Mouse (Mus musculus) urinary bladder, adult 2 months (tissue): Measurements from ENCODE around the gene Commd9. TPM values are rescaled to one million over a fixed set of nuclear protein-coding genes. Genes with fewer than 3 reads are reported as not detected.

Experiments
- DNase-seq: peaks from one replicate; pipeline ENCODE4 v3.0.0; 2022; ENCODE audit warnings: low spot score
- polyA plus RNA-seq: library from polyadenylated mRNA; depleted of rRNA; stranded (reverse); fragments of >200 nt; gene quantifications from 2 replicates; pipeline ENCODE4 v1.2.3, GENCODE M21; 2012; rRNA removed

Gene Commd9
- polyA plus RNA-seq, 1 experiment, result 66.3 TPM

- DNase-seq, result no peak
Observed at GRCm38 (mm10) chr2:101909326-101910080, 23.5 kb downstream of the Commd9 start.

- no peak for DNase-seq
Observed at GRCm38 (mm10) chr2:101918518-101918917, 32.5 kb downstream of the Commd9 start.

GRCm38 (mm10) chr2:101920136-101920554, 34.1 kb downstream of the Commd9 start:
- no peak for DNase-seq

GRCm38 (mm10) chr2:101922302-101922701, 36.3 kb downstream of the Commd9 start:
- no peak for DNase-seq

- DNase-seq, result no peak
Observed at GRCm38 (mm10) chr2:101923181-101923580, 37.1 kb downstream of the Commd9 start.

- no peak for DNase-seq
Observed at GRCm38 (mm10) chr2:101925183-101925582, 39.1 kb downstream of the Commd9 start.

GRCm38 (mm10) chr2:101925591-101926188, 39.6 kb downstream of the Commd9 start:
- DNase-seq, result no peak

- DNase-seq, result no peak
Observed at GRCm38 (mm10) chr2:101932169-101932936, 46.3 kb downstream of the Commd9 start.

- DNase-seq, result no peak
Observed at GRCm38 (mm10) chr2:101933301-101933700, 47.3 kb downstream of the Commd9 start.

GRCm38 (mm10) chr2:101935006-101935405, 49.0 kb downstream of the Commd9 start:
- no peak for DNase-seq

GRCm38 (mm10) chr2:101950716-101951520, 64.9 kb downstream of the Commd9 start:
- DNase-seq, result no peak

Other genes with a start within 250 kb of the Commd9 start
- not detected in 2 replicates for gene Rag1, start 236.7 kb upstream of the Commd9 start, polyA plus RNA-seq
- 44.8 and 54.1 TPM in 2 replicates for gene B230118H07Rik, start 236.7 kb upstream of the Commd9 start, polyA plus RNA-seq
- 11.5 and 12.0 TPM in 2 replicates for gene Traf6, start 207.8 kb upstream of the Commd9 start, polyA plus RNA-seq
- 2.6 and 2.8 TPM in 2 replicates for gene Prr5l, start 3.2 kb upstream of the Commd9 start, polyA plus RNA-seq